Mouse (Mus musculus) brain, embryonic 14.5 days (tissue): ENCODE results near the gene Olfr464.

Experiments used
- CTCF ChIP-seq: fragments of 200-500 bp; IDR thresholded peaks from 2 replicates; pipeline ENCODE4 v1.5.1; 2012; ENCODE audit warnings: inconsistent platforms, mild to moderate bottlenecking, moderate library complexity, borderline replicate concordance; ENCODE audit not compliant: insufficient read depth, insufficient read length; ENCODE audit errors: extremely low read depth
- POLR2A ChIP-seq: fragments of 200-500 bp; IDR thresholded peaks from 2 replicates; pipeline ENCODE4 v1.6.1; 2012; ENCODE audit warnings: mild to moderate bottlenecking, inconsistent platforms, borderline replicate concordance; ENCODE audit not compliant: poor library complexity, insufficient read depth, insufficient read length, severe bottlenecking; ENCODE audit errors: extremely low read depth

DNA sequence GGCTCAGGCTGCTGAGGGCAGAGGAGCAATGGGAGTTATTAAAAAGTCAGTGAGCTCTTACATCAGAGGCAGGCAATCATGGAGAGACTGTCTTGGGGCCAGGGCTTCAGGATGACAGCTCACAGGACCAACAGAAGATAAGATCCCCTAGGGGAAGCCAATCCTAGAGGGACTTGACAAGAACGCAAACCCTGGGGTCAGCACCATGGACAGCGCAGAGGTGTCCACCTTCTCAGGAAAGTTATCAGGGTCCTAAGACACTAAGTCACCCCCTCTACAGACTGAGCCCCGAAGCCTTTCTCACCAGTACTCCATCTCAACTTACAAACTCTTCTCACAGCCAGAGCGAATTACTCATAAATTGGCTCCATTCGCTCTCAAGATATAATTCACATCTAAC is at the start of gene Olfr464:
- no peak for TF ChIP-seq CTCF
- TF ChIP-seq POLR2A = no peak
